Mouse (Mus musculus): ENCODE data around the gene Fam129a. TPM values are rescaled to one million over a fixed set of nuclear protein-coding genes. Genes with fewer than 3 reads are reported as not detected.
"Not testable (repeated sequence)": the region's sequence is repeated elsewhere in the genome, so short reads cannot be mapped to it uniquely, and the experiment has no call there.

Fam129a gene
- total RNA-seq, 1 experiment: 7.5 TPM

DNA sequence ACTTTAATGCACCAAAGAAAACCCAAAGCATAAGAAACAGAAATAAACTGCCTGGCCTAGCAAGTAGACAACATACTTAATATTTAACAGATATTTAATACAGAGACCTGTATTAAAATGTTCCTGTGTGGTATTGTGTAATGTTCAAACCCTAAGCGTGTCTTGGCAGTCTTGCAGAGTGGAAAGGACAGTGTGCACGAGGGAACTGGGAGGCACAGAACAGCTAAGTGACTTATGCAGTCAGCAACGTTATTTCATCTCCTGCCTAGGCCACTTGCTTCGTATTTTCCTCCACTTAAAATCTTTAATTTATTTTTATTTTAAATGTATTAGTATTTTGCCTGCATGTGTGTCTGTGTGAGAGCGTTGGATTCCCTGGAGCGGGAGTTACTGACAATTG, 119.1 kb downstream of the Fam129a start:
- TF ChIP-seq ZC3H11A (IDR thresholded peaks at IDR 0.05; ENCODE audit: borderline replicate concordance, low read depth, low read length): no peak
- no peak for TF ChIP-seq HCFC1 (IDR thresholded peaks at IDR 0.05; ENCODE audit: borderline replicate concordance, insufficient read depth, low read length)
- no peak for TF ChIP-seq ZNF384 (IDR thresholded peaks at IDR 0.05; ENCODE audit: low read depth, low read length)
- no peak for TF ChIP-seq MAFK (IDR thresholded peaks at IDR 0.05; ENCODE audit: insufficient read depth, low read depth, low read length)
- TF ChIP-seq CHD2 (IDR thresholded peaks at IDR 0.05; ENCODE audit: low read depth, low read length): no peak
- H3K9ac ChIP-seq (ENCODE audit: insufficient read depth, low read depth, low read length, poor library complexity, severe bottlenecking): no peak overlapping the region
- peaks cover 4 to 7% of the 10 kb centered on the region in 2 experiments; a peak in 2 of 4 replicates for H3K4me1 ChIP-seq (ENCODE audit: control insufficient read depth in 2 of 2, insufficient read depth in 2 of 2, low read length in 2 of 2, poor library complexity in 1 of 2)
- H3K27ac ChIP-seq (ENCODE audit: insufficient read depth, low read depth, low read length, poor library complexity, severe bottlenecking): no peak overlapping the region
- H3K4me3 ChIP-seq (ENCODE audit: insufficient read depth in 1 of 2, low read depth in 1 of 2, low read length in 2 of 2, poor library complexity in 1 of 2, severe bottlenecking in 1 of 2): no peak overlapping the region
- in situ Hi-C loops (cut with MboI; ENCODE audit: low sequenced_read_pairs in 2 of 2, unreplicated experiment in 2 of 2): loop anchor here in 1 of 2 experiments (10.0 kb wide), 1 partner anchor 115 kb away; the partner anchor contains the start of gene Fam129a
- no peaks in the 10 kb centered on the region for H3K36me3 ChIP-seq (ENCODE audit: control insufficient read depth, insufficient read depth, low read length, poor library complexity, severe bottlenecking)
- no peaks in the 10 kb centered on the region for H3K9me3 ChIP-seq (ENCODE audit: control insufficient read depth, insufficient read depth, low read depth, low read length)
- no peak for DNase-seq (ENCODE audit: low read depth, low spot score)

DNA sequence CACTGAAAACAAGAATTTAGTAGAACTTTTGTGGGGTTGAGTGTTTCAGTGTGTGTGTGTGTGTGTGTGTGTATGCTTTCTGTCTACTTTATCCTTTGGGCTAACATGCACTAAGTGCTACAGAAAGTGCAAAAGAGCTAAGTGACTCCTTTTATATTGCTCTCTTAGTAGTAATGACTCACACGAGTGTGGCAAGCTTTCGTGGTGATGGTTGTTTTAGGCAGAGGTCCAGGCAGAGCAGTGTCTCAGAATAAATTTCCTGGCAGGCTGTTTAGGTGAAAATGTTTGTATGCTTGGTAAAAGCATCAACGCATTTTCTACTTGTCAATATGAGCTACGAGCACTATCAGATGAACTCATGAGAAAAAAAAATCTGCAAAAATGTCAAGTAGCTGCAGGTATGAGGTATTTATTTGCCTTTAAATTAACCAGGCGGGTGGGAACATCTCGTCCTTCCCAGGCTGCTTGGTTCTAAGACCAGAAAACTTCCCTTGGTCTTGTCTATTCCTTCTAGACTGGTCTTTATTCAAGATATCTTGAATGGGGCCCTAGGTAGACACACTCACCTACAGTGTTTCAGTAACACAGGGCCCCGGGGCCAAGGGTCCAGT, 119.7 kb downstream of the Fam129a start:
- Histone ChIP-seq H3K27ac (ENCODE audit: insufficient read depth, low read depth, low read length, poor library complexity, severe bottlenecking) (no peak overlapping the region), H3K36me3 (ENCODE audit: control insufficient read depth, insufficient read depth, low read length, poor library complexity, severe bottlenecking) (no peaks in the 10 kb centered on the region), H3K4me1 (ENCODE audit: control insufficient read depth in 2 of 2, insufficient read depth in 2 of 2, low read length in 2 of 2, poor library complexity in 1 of 2) (0 out of 4 replicates have a peak, but pooled peaks cover 2 to 3% of the 10 kb centered on the region in 2 experiments), H3K9me3 (ENCODE audit: control insufficient read depth, insufficient read depth, low read depth, low read length) (no peaks in the 10 kb centered on the region), H3K4me3 (ENCODE audit: insufficient read depth in 1 of 2, low read depth in 1 of 2, low read length in 2 of 2, poor library complexity in 1 of 2, severe bottlenecking in 1 of 2) (no peak overlapping the region), H3K9ac (ENCODE audit: insufficient read depth, low read depth, low read length, poor library complexity, severe bottlenecking) (no peak overlapping the region)
- in situ Hi-C loops (cut with MboI; ENCODE audit: low sequenced_read_pairs in 2 of 2, unreplicated experiment in 2 of 2): loop anchor here in 1 of 2 experiments (10.0 kb wide), 1 partner anchor 116 kb away; the partner anchor contains the start of gene Fam129a
- no peak for DNase-seq (ENCODE audit: low read depth, low spot score)
- TF ChIP-seq HCFC1 (IDR thresholded peaks at IDR 0.05; ENCODE audit: borderline replicate concordance, insufficient read depth, low read length) (no peak), ZC3H11A (IDR thresholded peaks at IDR 0.05; ENCODE audit: borderline replicate concordance, low read depth, low read length) (no peak), CHD2 (IDR thresholded peaks at IDR 0.05; ENCODE audit: low read depth, low read length) (no peak), MAFK (IDR thresholded peaks at IDR 0.05; ENCODE audit: insufficient read depth, low read depth, low read length) (no peak), ZNF384 (IDR thresholded peaks at IDR 0.05; ENCODE audit: low read depth, low read length) (no peak)

DNA sequence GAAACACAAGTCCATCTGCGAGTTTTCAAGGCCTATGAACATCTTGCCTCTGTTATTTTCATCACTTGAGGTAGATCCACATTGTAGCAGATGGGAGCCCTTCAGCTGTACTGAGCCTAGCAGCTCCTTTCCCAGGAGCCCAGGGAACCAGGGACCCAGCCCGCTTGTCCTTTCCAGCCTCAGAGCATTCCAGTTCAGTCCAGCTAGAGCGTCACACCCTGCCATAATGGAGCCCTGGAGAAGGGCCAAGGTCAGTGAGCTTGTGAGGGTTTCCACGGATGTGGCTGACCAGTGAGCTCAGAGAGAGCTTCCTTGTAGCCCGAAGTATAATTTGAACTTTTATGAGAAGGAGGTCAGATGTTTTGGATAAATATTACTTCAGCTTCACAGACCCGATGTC, 121.9 kb downstream of the Fam129a start:
- not testable (repeated sequence) for H3K4me3 ChIP-seq (ENCODE audit: insufficient read depth in 1 of 2, low read depth in 1 of 2, low read length in 2 of 2, poor library complexity in 1 of 2, severe bottlenecking in 1 of 2); H3K27ac ChIP-seq (ENCODE audit: insufficient read depth, low read depth, low read length, poor library complexity, severe bottlenecking); H3K36me3 ChIP-seq (ENCODE audit: control insufficient read depth, insufficient read depth, low read length, poor library complexity, severe bottlenecking); H3K4me1 ChIP-seq (ENCODE audit: control insufficient read depth in 2 of 2, insufficient read depth in 2 of 2, low read length in 2 of 2, poor library complexity in 1 of 2); H3K9me3 ChIP-seq (ENCODE audit: control insufficient read depth, insufficient read depth, low read depth, low read length); DNase-seq (ENCODE audit: low read depth, low spot score); H3K9ac ChIP-seq (ENCODE audit: insufficient read depth, low read depth, low read length, poor library complexity, severe bottlenecking)
- in situ Hi-C loops (cut with MboI; ENCODE audit: low sequenced_read_pairs in 2 of 2, unreplicated experiment in 2 of 2): loop anchor here in 1 of 2 experiments (10.0 kb wide), 1 partner anchor 118 kb away; the partner anchor contains the start of gene Fam129a

DNA sequence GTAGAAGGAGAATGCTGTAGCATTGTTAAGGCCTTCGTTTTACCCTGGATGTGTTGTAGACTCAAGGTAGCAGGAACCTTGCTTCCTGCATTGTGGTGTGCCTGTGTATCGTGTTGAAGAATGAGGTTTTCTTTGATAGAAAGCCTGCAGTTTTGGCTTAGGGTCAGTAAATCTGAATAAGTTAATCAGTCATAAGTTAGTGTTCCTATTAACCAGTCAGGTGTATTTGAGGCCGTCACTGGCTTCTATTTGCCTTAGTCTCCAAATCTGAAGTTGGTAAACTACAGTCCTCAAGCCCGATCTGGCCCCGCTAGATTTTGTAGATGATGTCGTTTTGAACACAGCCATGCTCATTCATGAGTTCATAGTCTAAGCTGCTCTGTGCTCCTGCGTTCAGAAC, 125.8 kb downstream of the Fam129a start:
- in situ Hi-C loops (cut with MboI; ENCODE audit: low sequenced_read_pairs in 2 of 2, unreplicated experiment in 2 of 2): loop anchor here in 1 of 2 experiments (10.0 kb wide), 1 partner anchor 122 kb away; the partner anchor contains the start of gene Fam129a
- no peak overlapping the region for H3K9ac ChIP-seq (ENCODE audit: insufficient read depth, low read depth, low read length, poor library complexity, severe bottlenecking)
- no peaks in the 10 kb centered on the region for H3K36me3 ChIP-seq (ENCODE audit: control insufficient read depth, insufficient read depth, low read length, poor library complexity, severe bottlenecking)
- no peaks in the 10 kb centered on the region for H3K4me1 ChIP-seq (ENCODE audit: control insufficient read depth in 2 of 2, insufficient read depth in 2 of 2, low read length in 2 of 2, poor library complexity in 1 of 2)
- DNase-seq (ENCODE audit: low read depth, low spot score): no peak
- H3K9me3 ChIP-seq (ENCODE audit: control insufficient read depth, insufficient read depth, low read depth, low read length): no peaks in the 10 kb centered on the region
- H3K27ac ChIP-seq (ENCODE audit: insufficient read depth, low read depth, low read length, poor library complexity, severe bottlenecking): no peak overlapping the region
- H3K4me3 ChIP-seq (ENCODE audit: insufficient read depth in 1 of 2, low read depth in 1 of 2, low read length in 2 of 2, poor library complexity in 1 of 2, severe bottlenecking in 1 of 2): no peak overlapping the region
- TF ChIP-seq MAFK (IDR thresholded peaks at IDR 0.05; ENCODE audit: insufficient read depth, low read depth, low read length): no peak
- no peak for TF ChIP-seq ZNF384 (IDR thresholded peaks at IDR 0.05; ENCODE audit: low read depth, low read length)
- TF ChIP-seq HCFC1 (IDR thresholded peaks at IDR 0.05; ENCODE audit: borderline replicate concordance, insufficient read depth, low read length): no peak
- TF ChIP-seq CHD2 (IDR thresholded peaks at IDR 0.05; ENCODE audit: low read depth, low read length): no peak
- no peak for TF ChIP-seq ZC3H11A (IDR thresholded peaks at IDR 0.05; ENCODE audit: borderline replicate concordance, low read depth, low read length)
